Mouse (Mus musculus): ENCODE measurements around the gene Pik3cb.

DNA sequence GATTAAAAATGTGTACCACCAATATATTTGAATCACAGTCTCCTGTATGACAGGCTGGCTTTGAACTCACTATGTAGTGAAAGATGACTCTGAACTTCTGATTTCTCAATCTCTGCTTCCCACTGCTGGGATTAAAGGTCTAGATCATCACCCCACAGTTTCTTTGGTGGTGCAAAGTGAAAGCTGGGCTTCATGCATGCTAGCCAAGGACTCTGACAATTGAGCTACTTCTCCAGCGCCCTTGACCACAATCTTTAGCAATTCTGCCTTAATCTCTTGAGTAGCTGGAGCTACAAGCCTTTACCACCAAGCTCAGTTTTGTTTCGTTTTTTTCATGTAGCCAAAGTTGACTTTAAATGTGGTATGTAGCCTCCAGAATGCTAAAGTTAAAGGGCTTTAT, 32.4 kb upstream of the Pik3cb start:
- no peak for TF ChIP-seq CTCF (IDR thresholded peaks at IDR 0.05; ENCODE audit: low read depth)
- no peak for TF ChIP-seq EP300 (IDR thresholded peaks at IDR 0.05; ENCODE audit: low read depth)
